Mouse (Mus musculus): ENCODE data around the gene Gdap2. TPM values are rescaled to one million over a fixed set of nuclear protein-coding genes. Genes with fewer than 3 reads are reported as not detected.

Gdap2 gene
- polyA plus RNA-seq (2017; shearing (Covaris generic)) = 10 to 100 TPM; 31.5 to 38.9 TPM

GRCm38 (mm10) chr3:100162315-100163105 lies at the start of gene Gdap2, which contains the start of gene Wdr3:
Gene Gdap2, plus strand, starts transcription at chr3:100162381.
Gene Wdr3, minus strand, starts transcription at chr3:100162407.

Other genes starting within 250 kb of the Gdap2 start
- 10 to 100 TPM; 51.3 to 68.1 TPM for gene Wdr3, start within 50 bp of the Gdap2 start, polyA plus RNA-seq (2017; shearing (Covaris generic))

Data from activated CD4-positive, CD25-positive, alpha-beta regulatory T cell (primary cell).